Mouse (Mus musculus) limb, embryonic 14.5 days (tissue): ENCODE measurements around the gene Nol4l. TPM values are rescaled to one million over a fixed set of nuclear protein-coding genes. Genes with fewer than 3 reads are reported as not detected.

Experiments
- ATAC-seq: fragments of 200-750 bp; cut with Nextera tagmentation; 2 replicates; pipeline ENCODE4 v1.8.0; 2017; ENCODE audit warnings: low read depth, moderate number of reproducible peaks, moderate TSS enrichment; ENCODE audit not compliant: low FRiP score
- DNase-seq: peaks from one replicate; pipeline ENCODE4 v3.0.0-alpha.2; 2015; ENCODE audit warnings: low spot score
- H3K27ac ChIP-seq: fragments of 300-500 bp; sonication (generic); replicated peaks from 2 replicates; pipeline ENCODE4 v1.5.1; 2014; ENCODE audit warnings: low read depth, mild to moderate bottlenecking, low read length, moderate library complexity, mixed read lengths
- H3K27me3 ChIP-seq: fragments of 300-500 bp; sonication (generic); 2 replicates; pipeline ENCODE4 v1.6.1; 2014; ENCODE audit warnings: low read length, mixed read lengths; ENCODE audit not compliant: control insufficient read depth, insufficient read depth
- H3K36me3 ChIP-seq: fragments of 300-500 bp; sonication (generic); 2 replicates; pipeline ENCODE4 v1.6.1; 2014; ENCODE audit warnings: mild to moderate bottlenecking, low read length, moderate library complexity, mixed read lengths; ENCODE audit not compliant: control insufficient read depth, insufficient read depth
- H3K4me1 ChIP-seq: fragments of 300-500 bp; sonication (generic); 2 replicates; pipeline ENCODE4 v1.6.1; 2014; ENCODE audit warnings: antibody characterized with exemption, low read length, mixed read lengths; ENCODE audit not compliant: control insufficient read depth, insufficient read depth
- H3K4me2 ChIP-seq: fragments of 300-500 bp; sonication (generic); replicated peaks from 2 replicates; pipeline ENCODE4 v1.6.1; 2014; ENCODE audit warnings: low read depth, mild to moderate bottlenecking, low read length, moderate library complexity; ENCODE audit not compliant: severe bottlenecking
- H3K4me3 ChIP-seq: fragments of 300-500 bp; sonication (generic); replicated peaks from 2 replicates; pipeline ENCODE4 v1.5.1; 2014; ENCODE audit warnings: low read length
- H3K9ac ChIP-seq: fragments of 300-500 bp; sonication (generic); 2 replicates; pipeline ENCODE4 v1.6.1; 2014; ENCODE audit warnings: mild to moderate bottlenecking, low read depth, low read length, moderate library complexity; ENCODE audit not compliant: severe bottlenecking
- H3K9me3 ChIP-seq: fragments of 300-500 bp; sonication (generic); 2 replicates; pipeline ENCODE4 v1.6.1; 2016; ENCODE audit warnings: low read length; ENCODE audit not compliant: control insufficient read depth
- POLR2A ChIP-seq: fragments of 200-500 bp; IDR thresholded peaks from 2 replicates; pipeline ENCODE4 v1.8.0; 2012; ENCODE audit warnings: inconsistent platforms, mild to moderate bottlenecking, moderate library complexity, borderline replicate concordance; ENCODE audit not compliant: insufficient read depth, insufficient read length; ENCODE audit errors: extremely low read depth
- WGBS: fragments of 180-500 bp; shearing (Covaris S2); extraction: QIAGEN DNeasy Blood & Tissue Kit; methylation state at CpG from one replicate; pipeline ENCODE4 v1.1.7; 2014; 5-methylcytosine and 5-hydroxymethylcytosine counted together
- polyA plus RNA-seq, 2 experiments: library from polyadenylated mRNA; depleted of rRNA in 1 of 2; stranded (reverse) in 1 of 2; unstranded in 1 of 2; fragments of >200 nt; fragmentation: Nextera tagmentation in 1 of 2; extraction: Ambion mirVana in 1 of 2; gene quantifications; 2 replicates each; pipeline versions ENCODE4 v1.2.1 to v1.2.3; 2012 to 2014

The Nol4l gene
- polyA plus RNA-seq, 2 experiments: 10.1 to 19.5 TPM

DNA sequence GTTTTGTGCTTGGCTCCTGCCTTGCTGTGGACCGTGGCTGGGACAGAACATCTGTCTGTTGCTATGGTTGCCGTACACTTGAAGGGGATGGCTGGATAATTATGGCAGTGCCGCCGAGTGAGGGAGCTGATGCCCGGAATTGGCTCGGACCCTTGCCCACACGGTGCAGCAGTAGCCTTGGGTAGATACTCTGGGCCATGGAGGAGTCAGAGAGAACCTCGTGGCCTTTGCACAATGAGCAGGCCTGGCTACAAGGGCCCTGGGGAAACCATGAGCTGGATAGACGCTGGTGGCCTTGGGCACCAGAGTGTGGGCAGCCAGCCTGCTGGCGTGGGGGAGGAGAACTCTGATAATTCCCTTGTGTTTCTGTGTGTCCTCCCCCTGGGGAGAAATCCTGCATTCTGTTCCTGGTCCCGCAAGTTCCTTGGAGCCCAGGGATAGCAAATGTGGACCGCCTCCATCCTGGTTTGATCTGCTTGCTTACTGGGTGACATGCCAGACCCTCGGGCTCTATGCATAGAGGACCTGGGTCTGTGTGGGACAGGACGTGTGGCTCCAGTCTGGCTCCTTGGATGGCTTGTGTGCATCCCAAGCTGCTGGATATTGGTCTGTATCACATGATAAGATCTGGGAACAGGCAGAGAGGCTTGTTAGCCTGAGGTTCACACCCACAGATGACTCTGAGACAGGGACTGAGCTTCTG is 18.6 kb upstream of the Nol4l start:
- Histone ChIP-seq H3K9ac (no peak overlapping the region), H3K27ac (no peak overlapping the region), H3K4me1 (no peaks in the 10 kb centered on the region), H3K4me3 (no peak overlapping the region), H3K36me3 (no peaks in the 10 kb centered on the region), H3K4me2 (no peak overlapping the region), H3K9me3 (no peaks in the 10 kb centered on the region), H3K27me3 (no peaks in the 10 kb centered on the region)
- ATAC-seq (no peak), DNase-seq (no peak)
- WGBS: 23% methylated on average over 14 of the region's 14 CpGs
- TF ChIP-seq POLR2A: no peak

DNA sequence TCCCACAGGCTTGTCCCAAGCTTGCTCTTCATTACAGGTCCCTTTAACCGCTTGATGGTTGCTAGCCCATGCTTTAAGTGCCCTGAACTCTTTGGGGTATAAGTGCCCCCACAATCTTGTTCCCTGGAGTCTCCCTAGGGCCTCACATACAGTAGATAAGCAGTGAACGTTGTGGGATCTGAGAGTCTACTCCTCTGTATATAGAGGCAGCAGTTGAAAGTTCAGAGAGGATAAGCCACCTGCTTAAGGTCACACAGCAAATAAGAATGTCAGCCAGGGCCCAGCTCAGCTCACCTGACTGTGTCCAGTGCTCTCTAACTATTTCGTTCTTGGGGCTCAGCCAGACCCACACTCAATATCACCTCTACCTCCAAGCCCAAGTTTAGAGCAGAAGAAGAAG is 17.9 kb upstream of the Nol4l start:
- no peaks in the 10 kb centered on the region for H3K27me3 ChIP-seq
- H3K9ac ChIP-seq: no peak overlapping the region
- H3K4me2 ChIP-seq: no peak overlapping the region
- 72% methylated on average over 3 of the region's 3 CpGs for WGBS
- no peak overlapping the region for H3K27ac ChIP-seq
- ATAC-seq (no peak), DNase-seq (no peak)
- no peaks in the 10 kb centered on the region for H3K36me3 ChIP-seq
- no peaks in the 10 kb centered on the region for H3K9me3 ChIP-seq
- H3K4me3 ChIP-seq: no peak overlapping the region
- TF ChIP-seq POLR2A: no peak
- no peaks in the 10 kb centered on the region for H3K4me1 ChIP-seq

DNA sequence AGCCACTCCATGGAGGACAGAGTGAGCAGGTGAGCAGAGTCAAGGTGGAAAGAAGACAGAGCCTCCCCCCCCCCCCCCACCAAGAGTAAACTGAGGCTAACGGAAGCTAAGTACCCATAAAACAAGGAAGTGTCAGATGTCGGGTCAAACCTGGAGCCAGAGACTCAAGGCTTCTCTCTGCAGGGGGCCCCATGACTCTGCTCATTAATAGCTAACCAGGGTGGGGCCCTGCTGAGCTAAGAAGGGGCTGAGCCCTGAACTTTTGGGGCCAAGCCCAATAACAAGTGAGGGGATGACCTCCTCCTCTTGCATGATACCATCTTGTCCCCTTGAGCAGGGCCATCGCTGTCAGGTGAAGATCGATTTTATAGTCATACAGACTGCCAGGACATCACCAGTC is 17.2 kb upstream of the Nol4l start:
- Histone ChIP-seq H3K4me3 (no peak overlapping the region), H3K4me2 (no peak overlapping the region), H3K36me3 (no peaks in the 10 kb centered on the region), H3K27ac (no peak overlapping the region), H3K9ac (no peak overlapping the region), H3K27me3 (no peaks in the 10 kb centered on the region), H3K4me1 (no peaks in the 10 kb centered on the region), H3K9me3 (no peaks in the 10 kb centered on the region)
- no peak for TF ChIP-seq POLR2A
- 46% methylated on average over 4 of the region's 4 CpGs for WGBS
- ATAC-seq: no peak
- DNase-seq: no peak

DNA sequence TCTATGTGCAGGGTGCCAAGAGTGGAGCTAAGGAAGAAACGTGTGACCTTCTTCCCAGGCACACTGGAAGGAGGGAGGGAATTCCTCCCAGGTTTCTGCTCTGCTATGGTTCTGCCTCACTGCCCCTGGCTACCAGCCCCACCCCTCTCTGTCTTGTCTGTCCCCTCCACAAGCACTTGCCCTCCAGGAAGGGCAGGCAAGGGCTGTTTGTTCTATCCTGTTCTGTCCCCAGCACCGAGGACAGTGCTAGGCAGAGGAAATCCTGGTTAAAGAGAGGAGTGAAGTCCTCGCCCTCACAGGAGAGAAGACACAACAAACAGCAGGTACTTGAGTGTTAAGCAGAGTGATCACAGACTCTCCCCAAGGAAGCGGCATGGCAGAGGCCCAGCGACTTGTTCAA is 16.7 kb upstream of the Nol4l start:
- no peak overlapping the region for H3K4me3 ChIP-seq
- no peaks in the 10 kb centered on the region for H3K9me3 ChIP-seq
- H3K9ac ChIP-seq: no peak overlapping the region
- no peaks in the 10 kb centered on the region for H3K4me1 ChIP-seq
- no peak for DNase-seq
- WGBS: 19% methylated on average over 5 of the region's 5 CpGs
- no peak overlapping the region for H3K4me2 ChIP-seq
- no peak for ATAC-seq
- no peaks in the 10 kb centered on the region for H3K27me3 ChIP-seq
- no peak for TF ChIP-seq POLR2A
- no peaks in the 10 kb centered on the region for H3K36me3 ChIP-seq
- no peak overlapping the region for H3K27ac ChIP-seq

DNA sequence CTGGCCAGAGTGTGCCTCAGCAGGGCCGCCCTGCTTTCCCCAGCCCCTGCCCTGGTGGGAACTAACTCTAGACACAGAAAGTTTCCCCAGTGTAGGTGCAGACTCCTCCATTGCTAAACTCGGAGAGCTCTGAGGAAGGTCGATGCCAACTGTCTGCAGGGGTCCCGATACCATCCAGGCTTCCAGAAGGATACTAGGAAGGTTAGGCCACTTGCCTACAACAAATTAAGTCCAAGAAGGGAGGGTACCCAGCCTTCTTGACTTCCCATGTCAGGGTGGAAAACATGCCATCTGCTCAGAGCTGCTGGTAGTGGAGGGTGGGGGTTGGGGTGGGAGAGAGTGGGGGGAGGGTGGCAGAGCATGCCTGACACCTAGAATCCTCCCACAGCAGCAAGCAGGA is 15.0 kb upstream of the Nol4l start:
- WGBS: 53% methylated on average over 4 of the region's 4 CpGs
- H3K4me3 ChIP-seq: no peak overlapping the region
- H3K4me1 ChIP-seq: no peaks in the 10 kb centered on the region
- no peaks in the 10 kb centered on the region for H3K27me3 ChIP-seq
- H3K27ac ChIP-seq: no peak overlapping the region
- DNase-seq: no peak
- ATAC-seq: no peak
- no peak for TF ChIP-seq POLR2A
- no peaks in the 10 kb centered on the region for H3K36me3 ChIP-seq
- no peaks in the 10 kb centered on the region for H3K9me3 ChIP-seq
- no peak overlapping the region for H3K4me2 ChIP-seq
- H3K9ac ChIP-seq: no peak overlapping the region
